Mouse (Mus musculus) erythroid progenitor cell, adult 5-6 weeks (primary cell): ENCODE results near the gene Vezt. TPM values are rescaled to one million over a fixed set of nuclear protein-coding genes. Genes with fewer than 3 reads are reported as not detected.

Experiments used
- ATAC-seq: replicated peaks from 2 replicates; pipeline ENCODE4 v1.8.0; 2016; ENCODE audit warnings: moderate number of reproducible peaks, mild to moderate bottlenecking, moderate TSS enrichment, inconsistent platforms; ENCODE audit not compliant: poor library complexity, low FRiP score, severe bottlenecking
- total RNA-seq, 2 experiments: library from RNA; stranded (forward) in 1 of 2; stranded (reverse) in 1 of 2; fragments of 150-400 nt in 1 of 2; fragments of 186-747, 209-891 nt in 1 of 2; gene quantifications; 2 replicates each; pipeline versions ENCODE4 v1.2.3 to v1.2.4; 2015 to 2017; ENCODE audit warnings: low replicate concordance in 2 of 2

The Vezt gene
- total RNA-seq, 2 experiments from 2014 or later = 20.4 to 25.6 TPM

DNA sequence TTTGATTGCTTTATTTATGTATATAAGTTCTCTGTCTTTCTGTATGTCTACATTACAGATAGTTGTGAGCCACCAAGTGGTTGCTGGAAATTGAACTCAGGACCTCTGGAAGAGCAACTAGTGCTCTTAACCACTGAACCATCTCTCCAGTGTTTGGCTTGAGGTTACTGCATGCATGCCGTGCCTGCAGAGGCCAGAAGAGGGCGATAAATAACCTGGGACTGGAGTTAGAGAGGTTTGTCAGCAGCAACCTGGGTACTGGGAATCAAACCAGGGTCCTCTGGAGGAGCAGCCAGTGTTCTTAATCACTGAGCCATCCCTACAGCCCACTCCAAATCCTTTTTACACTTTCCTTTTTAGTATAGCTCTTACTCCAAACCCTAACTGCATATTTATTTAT, 118.8 kb downstream of the Vezt start:
- ATAC-seq = no peak

DNA sequence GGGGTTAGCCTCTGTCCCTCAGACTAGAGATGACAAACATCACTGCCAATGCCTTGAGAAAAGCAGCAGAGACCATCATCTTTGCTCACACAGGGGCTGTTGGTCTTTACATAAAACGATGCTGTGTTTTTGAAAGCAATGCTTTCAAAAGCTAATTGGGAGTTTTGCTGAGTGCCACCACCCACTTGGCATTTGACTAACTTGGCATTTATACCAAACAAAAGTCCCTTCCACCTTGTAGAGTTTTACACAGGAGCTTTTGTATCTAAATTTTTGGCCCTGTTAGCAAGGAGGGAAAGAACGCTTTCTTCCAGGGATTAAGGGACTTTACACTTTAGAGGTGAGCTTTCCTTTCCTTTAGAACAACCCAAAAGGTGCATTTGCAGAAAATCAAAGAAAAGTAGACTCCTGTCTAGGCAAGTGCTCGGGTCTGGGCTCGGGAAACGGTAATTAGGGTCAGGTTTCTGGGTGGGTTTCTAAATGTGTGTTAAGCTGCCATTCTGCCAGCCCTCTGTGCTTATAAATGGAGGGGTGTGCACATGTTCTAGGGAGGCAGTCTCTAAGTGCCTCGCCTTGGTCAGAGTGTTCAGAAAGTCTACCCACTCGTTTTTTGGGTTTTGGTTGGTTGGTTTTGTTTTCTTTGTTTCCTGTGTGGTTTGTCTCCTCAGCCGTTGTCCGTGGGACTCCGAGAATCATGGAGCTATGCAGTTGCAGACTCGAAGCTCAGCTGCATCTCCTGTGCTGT, 119.9 kb downstream of the Vezt start:
- ATAC-seq = no peak

DNA sequence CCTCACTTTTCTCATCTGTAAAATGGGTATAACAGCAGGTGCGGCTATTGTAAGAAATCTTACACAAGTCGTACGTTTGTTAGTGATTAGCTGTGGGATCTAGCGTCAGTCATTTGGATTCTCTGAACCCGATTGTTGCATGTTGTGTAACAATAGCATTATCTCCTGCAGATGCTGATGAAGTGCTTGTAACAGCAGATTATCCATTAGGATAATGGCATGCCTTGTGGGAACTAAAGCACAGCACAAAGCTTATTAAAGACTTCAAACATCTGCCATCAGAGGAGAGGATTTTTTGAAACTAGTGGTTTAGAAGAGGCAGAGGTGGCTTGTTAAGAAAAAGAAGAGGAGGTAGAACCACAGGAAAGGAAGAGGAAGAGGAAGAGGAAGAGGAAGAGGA, 122.1 kb downstream of the Vezt start:
- no peak for ATAC-seq

DNA sequence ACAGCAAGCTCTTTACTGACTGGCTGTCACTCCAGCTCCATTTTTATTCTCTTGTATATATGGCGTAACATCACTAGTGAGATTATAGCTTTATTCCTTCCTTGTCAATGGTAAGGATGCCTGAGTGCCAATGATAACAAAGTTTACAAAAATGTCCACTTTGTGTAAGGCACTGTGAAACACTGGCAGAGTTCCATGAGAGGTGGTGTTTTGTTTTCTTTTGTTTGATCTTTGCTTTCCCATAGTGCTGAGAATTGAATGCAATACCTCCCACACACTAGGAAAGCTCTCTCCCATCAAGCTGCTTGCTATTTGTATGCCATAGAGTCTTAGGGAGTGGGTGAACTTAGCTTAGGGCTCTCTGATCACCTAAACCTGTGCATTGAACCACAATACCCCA, 122.7 kb downstream of the Vezt start:
- ATAC-seq = no peak

- ATAC-seq = peak; percentile 75
Observed at GRCm38 (mm10) chr10:93912136-93912855, 123.3 kb downstream of the Vezt start.

- ATAC-seq = no peak
Observed at GRCm38 (mm10) chr10:93911326-93911725, 124.3 kb downstream of the Vezt start.

GRCm38 (mm10) chr10:93909811-93910446, 125.7 kb downstream of the Vezt start:
- no peak; the same call in 1 of the 2 replicates for ATAC-seq

- ATAC-seq = no peak
Observed at GRCm38 (mm10) chr10:93909015-93909414, 126.6 kb downstream of the Vezt start.

DNA sequence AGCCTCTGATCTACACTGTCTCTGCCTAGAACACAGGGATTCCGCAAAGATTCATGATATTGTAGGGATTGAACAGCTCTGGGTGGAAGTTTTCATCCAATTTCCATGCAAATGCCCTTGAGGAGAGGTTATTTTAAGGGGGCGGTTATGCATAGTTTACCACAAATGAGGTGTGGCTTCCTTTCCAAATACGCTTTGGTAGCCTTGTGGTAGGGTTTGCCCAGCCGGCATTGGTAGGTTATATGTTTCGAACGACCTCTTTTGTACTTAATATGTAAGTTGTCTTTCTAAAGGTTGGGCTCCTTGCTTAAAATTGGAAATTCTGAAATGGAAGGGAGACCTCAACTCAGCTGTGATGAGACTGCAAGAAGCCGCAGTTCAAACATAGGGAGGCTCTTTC, 127.1 kb downstream of the Vezt start:
- no peak for ATAC-seq

DNA sequence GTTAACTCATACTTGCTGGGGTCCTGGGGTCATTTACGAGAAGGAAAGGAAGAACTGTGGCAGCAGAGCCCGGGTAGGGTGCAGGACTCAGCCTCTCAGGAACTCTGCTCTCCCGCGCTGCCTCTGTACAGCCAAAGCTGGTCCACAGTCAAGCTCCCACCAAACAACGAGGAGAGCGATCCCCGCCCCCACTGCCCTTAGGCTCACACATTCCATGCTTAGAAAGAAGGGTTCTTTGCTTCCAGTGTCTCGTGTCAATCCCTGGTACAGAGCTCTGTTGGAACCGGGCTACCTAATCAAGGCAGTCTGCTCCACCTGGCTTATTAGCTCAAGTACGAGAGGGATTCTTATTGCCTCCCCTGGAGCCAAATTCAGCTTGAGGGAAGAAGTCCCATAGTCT, 128.2 kb downstream of the Vezt start:
- ATAC-seq = no peak

GRCm38 (mm10) chr10:93899907-93900306, 135.7 kb downstream of the Vezt start:
- no peak for ATAC-seq

GRCm38 (mm10) chr10:93899303-93899702, 136.3 kb downstream of the Vezt start:
- ATAC-seq = no peak

- no peak for ATAC-seq
Observed at GRCm38 (mm10) chr10:93897043-93897646, 138.5 kb downstream of the Vezt start, which contains the start of gene Metap2. Gene Metap2 (minus strand): TSS chr10:93897093.

- ATAC-seq = no peak
Observed at GRCm38 (mm10) chr10:93892551-93892950, 143.1 kb downstream of the Vezt start.

GRCm38 (mm10) chr10:93891031-93891430, 144.6 kb downstream of the Vezt start:
- peak; percentile 79 for ATAC-seq

- ATAC-seq = no peak
Observed at GRCm38 (mm10) chr10:93890565-93890964, 145.1 kb downstream of the Vezt start.

- 0 out of 2 replicates have a peak, but pooled peaks have one; percentile 3 for ATAC-seq
Observed at GRCm38 (mm10) chr10:93889976-93890375, 145.6 kb downstream of the Vezt start.

DNA sequence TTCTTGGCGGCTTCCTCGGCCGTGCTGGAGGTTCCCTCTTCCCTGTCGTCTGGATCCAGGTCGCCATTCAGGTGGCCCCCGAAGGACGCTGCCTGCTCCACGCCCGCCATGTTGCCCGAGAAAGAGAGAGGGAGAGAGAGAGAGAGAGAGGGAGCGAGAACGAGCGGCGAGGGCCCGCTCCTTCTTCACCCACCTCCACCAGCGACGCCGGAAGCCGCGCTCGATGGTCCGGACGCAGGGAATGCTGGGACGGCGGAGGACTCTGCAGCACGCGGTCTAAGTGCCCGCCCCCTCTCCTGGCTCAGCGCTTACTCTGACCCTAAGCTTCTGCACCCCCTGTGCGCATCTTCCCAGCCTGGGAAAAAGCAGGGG, 146.1 kb downstream of the Vezt start:
- ATAC-seq = peak; percentile 70
